Mouse (Mus musculus): ENCODE data around the gene Tlr9. TPM values are rescaled to one million over a fixed set of nuclear protein-coding genes. Genes with fewer than 3 reads are reported as not detected.

Gene Tlr9
- polyA plus RNA-seq, 1 experiment from 2014 or later, result 0.07 TPM

GRCm38 (mm10) chr9:106261058-106261457, 38.7 kb downstream of the Tlr9 start:
- H3K36me3 ChIP-seq (ENCODE audit: insufficient read depth, low read length), result no peaks in the 10 kb centered on the region
- H3K27me3 ChIP-seq (ENCODE audit: insufficient read depth, low read length), result no peaks in the 10 kb centered on the region
- no peak overlapping the region for H3K4me2 ChIP-seq (ENCODE audit: low read length)
- no peaks in the 10 kb centered on the region for H3K9me3 ChIP-seq (replicated peaks; ENCODE audit: low read length)
- no peak overlapping the region for H3K27ac ChIP-seq
- H3K4me1 ChIP-seq (replicated peaks; ENCODE audit: insufficient read depth, low read length), result no peaks in the 10 kb centered on the region
- TF ChIP-seq CTCF (IDR thresholded peaks at IDR 0.05; ENCODE audit: low read depth), result no peak
- H3K4me3 ChIP-seq (replicated peaks; ENCODE audit: low read depth, low read length), result no peak overlapping the region
- no peak overlapping the region for H3K9ac ChIP-seq (ENCODE audit: low read depth, low read length)
- DNase-seq (ENCODE audit: low spot score) (no peak), ATAC-seq (replicated peaks; ENCODE audit: low FRiP score, low read depth) (no peak)
- WGBS, result 70% methylated on average over 6 of the region's 6 CpGs

GRCm38 (mm10) chr9:106261491-106261890, 39.1 kb downstream of the Tlr9 start:
- ATAC-seq (replicated peaks; ENCODE audit: low FRiP score, low read depth) (no peak), DNase-seq (ENCODE audit: low spot score) (no peak)
- H3K4me2 ChIP-seq (ENCODE audit: low read length), result no peak overlapping the region
- WGBS, result 77% methylated on average over 3 of the region's 3 CpGs
- no peaks in the 10 kb centered on the region for H3K9me3 ChIP-seq (replicated peaks; ENCODE audit: low read length)
- no peak overlapping the region for H3K27ac ChIP-seq
- H3K4me3 ChIP-seq (replicated peaks; ENCODE audit: low read depth, low read length), result no peak overlapping the region
- no peaks in the 10 kb centered on the region for H3K4me1 ChIP-seq (replicated peaks; ENCODE audit: insufficient read depth, low read length)
- H3K36me3 ChIP-seq (ENCODE audit: insufficient read depth, low read length), result no peaks in the 10 kb centered on the region
- TF ChIP-seq CTCF (IDR thresholded peaks at IDR 0.05; ENCODE audit: low read depth), result no peak
- H3K27me3 ChIP-seq (ENCODE audit: insufficient read depth, low read length), result no peaks in the 10 kb centered on the region
- H3K9ac ChIP-seq (ENCODE audit: low read depth, low read length), result no peak overlapping the region

- ATAC-seq (replicated peaks; ENCODE audit: low FRiP score, low read depth) (no peak), DNase-seq (ENCODE audit: low spot score) (no peak)
- no peak for TF ChIP-seq CTCF (IDR thresholded peaks at IDR 0.05; ENCODE audit: low read depth)
- 79% methylated on average over 3 of the region's 3 CpGs for WGBS
- Histone ChIP-seq H3K4me1 (replicated peaks; ENCODE audit: insufficient read depth, low read length) (no peaks in the 10 kb centered on the region), H3K4me3 (replicated peaks; ENCODE audit: low read depth, low read length) (no peak overlapping the region), H3K27me3 (ENCODE audit: insufficient read depth, low read length) (no peaks in the 10 kb centered on the region), H3K9me3 (replicated peaks; ENCODE audit: low read length) (no peaks in the 10 kb centered on the region), H3K36me3 (ENCODE audit: insufficient read depth, low read length) (no peaks in the 10 kb centered on the region), H3K4me2 (ENCODE audit: low read length) (no peak overlapping the region), H3K9ac (ENCODE audit: low read depth, low read length) (no peak overlapping the region), H3K27ac (no peak overlapping the region)
Measured at GRCm38 (mm10) chr9:106262075-106262474, 39.7 kb downstream of the Tlr9 start.

GRCm38 (mm10) chr9:106263381-106263924, 41.1 kb downstream of the Tlr9 start:
- 71% methylated on average over 9 of the region's 9 CpGs for WGBS
- Histone ChIP-seq H3K27me3 (ENCODE audit: insufficient read depth, low read length) (no peaks in the 10 kb centered on the region), H3K4me3 (replicated peaks; ENCODE audit: low read depth, low read length) (no peak overlapping the region), H3K36me3 (ENCODE audit: insufficient read depth, low read length) (no peaks in the 10 kb centered on the region), H3K9ac (ENCODE audit: low read depth, low read length) (no peak overlapping the region), H3K27ac (no peak overlapping the region), H3K9me3 (replicated peaks; ENCODE audit: low read length) (no peaks in the 10 kb centered on the region), H3K4me1 (replicated peaks; ENCODE audit: insufficient read depth, low read length) (no peaks in the 10 kb centered on the region), H3K4me2 (ENCODE audit: low read length) (no peak overlapping the region)
- TF ChIP-seq CTCF (IDR thresholded peaks at IDR 0.05; ENCODE audit: low read depth), result no peak
- ATAC-seq (replicated peaks; ENCODE audit: low FRiP score, low read depth) (no peak), DNase-seq (ENCODE audit: low spot score) (no peak)

- TF ChIP-seq CTCF (IDR thresholded peaks at IDR 0.05; ENCODE audit: low read depth), result no peak
- Histone ChIP-seq H3K27me3 (ENCODE audit: insufficient read depth, low read length) (no peaks in the 10 kb centered on the region), H3K4me3 (replicated peaks; ENCODE audit: low read depth, low read length) (no peak overlapping the region), H3K9me3 (replicated peaks; ENCODE audit: low read length) (no peaks in the 10 kb centered on the region), H3K36me3 (ENCODE audit: insufficient read depth, low read length) (no peaks in the 10 kb centered on the region), H3K9ac (ENCODE audit: low read depth, low read length) (no peak overlapping the region), H3K4me2 (ENCODE audit: low read length) (no peak overlapping the region), H3K4me1 (replicated peaks; ENCODE audit: insufficient read depth, low read length) (no peaks in the 10 kb centered on the region), H3K27ac (no peak overlapping the region)
- ATAC-seq (replicated peaks; ENCODE audit: low FRiP score, low read depth) (no peak), DNase-seq (ENCODE audit: low spot score) (no peak)
- WGBS, result 75% methylated on average over 12 of the region's 12 CpGs
Measured at GRCm38 (mm10) chr9:106265358-106266075, 43.1 kb downstream of the Tlr9 start.

- no peak for DNase-seq (ENCODE audit: low spot score)
- no peaks in the 10 kb centered on the region for H3K9me3 ChIP-seq (replicated peaks; ENCODE audit: low read length)
- H3K36me3 ChIP-seq (ENCODE audit: insufficient read depth, low read length), result no peaks in the 10 kb centered on the region
- no peak overlapping the region for H3K27ac ChIP-seq
- H3K4me3 ChIP-seq (replicated peaks; ENCODE audit: low read depth, low read length), result no peak overlapping the region
- H3K27me3 ChIP-seq (ENCODE audit: insufficient read depth, low read length), result no peaks in the 10 kb centered on the region
- no peak overlapping the region for H3K4me2 ChIP-seq (ENCODE audit: low read length)
- no peak for ATAC-seq (replicated peaks; ENCODE audit: low FRiP score, low read depth)
- H3K4me1 ChIP-seq (replicated peaks; ENCODE audit: insufficient read depth, low read length), result no peaks in the 10 kb centered on the region
- TF ChIP-seq CTCF (IDR thresholded peaks at IDR 0.05; ENCODE audit: low read depth), result no peak
- no peak overlapping the region for H3K9ac ChIP-seq (ENCODE audit: low read depth, low read length)
- WGBS, result 59% methylated on average over 2 of the region's 2 CpGs
Measured at GRCm38 (mm10) chr9:106266936-106267657, 44.7 kb downstream of the Tlr9 start.

All from kidney, postnatal 0 days (tissue).